Mouse (Mus musculus) left cerebral cortex, adult 9 months (tissue): ENCODE data around the gene Hmox2.

Source experiments
- DNase-seq, 2 experiments: peaks; one replicate each; pipeline ENCODE4 v3.0.0; 2022; ENCODE audit warnings: low spot score in 2 of 2

Gene Hmox2

DNA sequence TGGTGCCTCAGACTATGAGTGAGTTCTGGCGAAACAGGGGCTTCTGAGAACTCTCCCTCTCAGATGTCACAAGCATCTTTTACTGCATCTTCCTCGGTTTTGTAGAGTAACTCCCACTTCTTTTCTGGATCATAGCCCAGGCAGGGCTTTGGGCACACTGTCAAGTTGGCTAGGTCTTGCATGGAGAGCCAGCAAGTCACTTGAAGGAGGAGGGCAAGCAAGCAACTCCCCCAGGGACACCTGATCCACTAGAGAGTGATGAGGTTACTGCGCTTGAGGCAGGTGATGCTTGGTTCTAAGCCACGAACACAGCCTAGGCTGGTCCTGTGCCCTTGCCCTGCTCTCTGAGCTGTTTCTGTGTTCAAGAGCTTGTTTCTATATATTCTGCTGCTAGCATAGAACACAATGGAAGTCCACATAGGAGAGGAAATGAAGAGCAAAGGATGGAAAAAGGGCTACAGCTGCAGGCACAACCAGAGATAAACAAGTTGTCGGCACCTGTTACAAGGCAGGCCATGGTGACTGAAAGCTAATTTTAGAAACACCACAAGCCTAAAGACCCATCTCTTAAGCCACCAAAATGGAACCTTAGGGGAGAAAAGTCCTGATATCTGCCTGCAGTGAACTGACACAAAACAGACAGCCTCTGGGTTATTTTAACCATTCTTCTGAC is 55.5 kb downstream of the Hmox2 start:
- DNase-seq: peak in 1 of 2 experiments; percentile 77

GRCm38 (mm10) chr16:4782515-4782914 is 56.4 kb downstream of the Hmox2 start:
- DNase-seq: no peak

DNA sequence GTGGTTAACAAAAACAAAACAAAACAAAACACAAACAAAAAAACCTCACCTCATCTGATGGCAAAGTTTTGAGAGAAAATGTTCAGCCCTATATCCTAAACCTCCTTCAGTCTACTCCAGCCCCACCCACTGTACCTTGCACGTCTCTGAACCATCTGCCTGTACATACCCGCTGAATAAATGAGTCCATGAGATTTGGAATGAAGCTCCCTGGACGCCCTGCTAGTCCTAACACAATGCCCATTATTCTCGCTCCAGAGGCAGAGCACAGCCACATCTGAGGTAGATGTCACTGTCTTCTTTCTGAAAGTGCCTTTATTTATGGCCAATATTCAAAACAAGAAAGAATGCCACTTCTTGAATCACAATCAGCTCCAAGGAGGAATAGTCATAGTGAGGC is 59.5 kb downstream of the Hmox2 start:
- DNase-seq: no peak

GRCm38 (mm10) chr16:4788176-4788575 is 62.0 kb downstream of the Hmox2 start:
- DNase-seq: no peak

DNA sequence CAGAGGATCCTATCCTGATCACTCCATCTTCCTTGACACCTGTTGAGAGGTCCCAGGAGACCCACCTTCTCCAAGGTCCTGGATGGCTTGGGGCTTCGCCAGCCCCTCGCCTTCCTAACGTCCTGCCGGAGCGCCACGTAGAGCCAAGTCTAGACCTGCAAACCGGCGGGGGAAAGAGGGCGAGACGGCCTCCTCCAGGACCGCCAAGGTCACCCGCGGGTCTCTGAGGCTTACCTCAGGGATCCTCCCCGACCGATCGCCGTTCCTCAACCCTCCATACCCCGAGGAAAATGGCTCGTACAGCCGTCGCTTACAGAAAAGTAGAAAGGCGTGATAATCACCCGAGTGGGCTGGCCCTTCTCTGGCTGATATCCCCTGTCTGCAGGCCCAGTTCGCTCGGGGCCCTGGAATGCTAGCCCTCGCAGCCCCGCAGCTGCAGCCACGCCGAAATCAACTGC is 63.2 kb downstream of the Hmox2 start:
- no peak for DNase-seq

DNA sequence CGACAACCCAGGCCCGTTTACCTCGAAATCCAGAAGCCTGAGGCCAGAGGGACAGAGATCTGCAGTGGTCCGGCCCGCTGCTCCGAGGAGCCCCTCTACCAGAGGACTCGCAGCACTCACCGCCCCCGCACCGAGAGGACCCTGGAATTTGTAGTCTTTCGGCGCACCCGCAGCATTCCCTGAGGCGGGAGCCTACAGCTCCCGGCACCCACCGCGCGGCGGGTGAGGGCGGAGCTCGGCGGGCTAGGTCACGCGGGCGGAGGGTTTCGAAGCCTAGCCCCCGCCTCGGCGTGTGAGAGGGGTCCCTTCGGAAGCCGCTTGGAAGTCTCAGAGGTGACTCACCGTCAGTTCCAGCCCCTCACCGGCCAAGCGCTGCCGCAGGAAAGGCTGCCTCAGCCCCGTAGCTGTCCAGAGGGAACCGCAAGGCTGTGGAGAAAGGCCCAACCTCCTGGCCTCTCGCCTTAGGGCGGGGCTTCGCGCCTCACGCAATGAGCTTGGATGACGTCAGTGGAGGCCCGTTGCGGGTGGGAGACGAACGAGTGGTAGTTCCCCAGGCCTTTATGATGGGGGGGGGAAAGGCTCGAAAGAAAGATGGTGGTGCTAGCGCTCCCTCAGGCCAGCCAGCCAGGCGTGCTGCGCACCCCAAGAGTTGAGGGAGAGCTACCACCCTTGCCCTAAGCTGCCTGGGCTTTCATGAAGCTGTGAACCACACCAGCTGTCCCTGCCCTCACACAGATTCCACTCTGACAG is 63.8 kb downstream of the Hmox2 start, which contains the start of gene Cdip1:
Gene Cdip1, minus strand, starts transcription at position 483 of the 750 bp plus-strand sequence.
- DNase-seq: peak; percentile 87 to 95

GRCm38 (mm10) chr16:4791332-4791731 is 65.2 kb downstream of the Hmox2 start:
- DNase-seq: no peak

- no peak for DNase-seq
Observed at GRCm38 (mm10) chr16:4796631-4797030, 70.5 kb downstream of the Hmox2 start.
